Mouse (Mus musculus) left cerebral cortex, postnatal 10 days (tissue): Measurements from ENCODE around the gene Fbxl7. TPM values are rescaled to one million over a fixed set of nuclear protein-coding genes. Genes with fewer than 3 reads are reported as not detected.

Experiments used
- DNase-seq, 2 experiments: peaks; one replicate each; pipeline ENCODE4 v3.0.0; 2021 to 2022; ENCODE audit warnings: low spot score in 2 of 2, mixed read lengths in 1 of 2; ENCODE audit errors: extremely low spot score in 1 of 2
- intact Hi-C: fragments of 180-260 bp; cut with DNase I; formaldehyde crosslinking; loops from one replicate; pipeline ENCODE4 v1.15.1; 2025
- total RNA-seq, 2 experiments: library from RNA; stranded (reverse); gene quantifications; 2 replicates each; pipeline ENCODE4 v1.2.3; 2021

Fbxl7 gene
- total RNA-seq, 2 experiments from 2014 or later, result 2.9 to 3.8 TPM

GRCm38 (mm10) chr15:26596239-26596638 is 299.1 kb downstream of the Fbxl7 start:
- no peak for DNase-seq
- intact Hi-C loops, result no loop called here

- DNase-seq, result no peak
- intact Hi-C loops, result no loop called here
Measured at GRCm38 (mm10) chr15:26579947-26580709, 315.3 kb downstream of the Fbxl7 start.

GRCm38 (mm10) chr15:26578500-26578899 is 316.9 kb downstream of the Fbxl7 start:
- no peak for DNase-seq
- intact Hi-C loops, result no loop called here

- intact Hi-C loops, result no loop called here
- no peak for DNase-seq
Measured at GRCm38 (mm10) chr15:26566076-26566475, 329.3 kb downstream of the Fbxl7 start.

GRCm38 (mm10) chr15:26553620-26554019 is 341.8 kb downstream of the Fbxl7 start:
- intact Hi-C loops, result no loop called here
- DNase-seq, result no peak

- intact Hi-C loops, result no loop called here
- DNase-seq, result no peak
Measured at GRCm38 (mm10) chr15:26533997-26534700, 361.2 kb downstream of the Fbxl7 start.

GRCm38 (mm10) chr15:26519220-26519631 is 376.2 kb downstream of the Fbxl7 start:
- intact Hi-C loops, result no loop called here
- DNase-seq, result no peak

- intact Hi-C loops, result no loop called here
- no peak for DNase-seq
Measured at GRCm38 (mm10) chr15:26501024-26501423, 394.4 kb downstream of the Fbxl7 start.
